Comparison of ENCODE assay signal across 25 mouse cellular contexts in genomic region chr14:21452581-21452980, GRCm38 (mm10). TPM values are rescaled to one million over a fixed set of nuclear protein-coding genes. Genes with fewer than 3 reads are reported as not detected.
DNase-seq lines count a peak whose midpoint lies in the region; ATAC-seq lines count a peak whose summit lies in the region.
"Had no signal": no experiment of that assay in that cellular context is flagged by ENCODE, and none has a peak within 500 bp of the region (broad histone marks: within the 10 kb centered on the region; RNA-seq: fewer than 3 reads in every experiment).

No protein-coding gene starts in this region.

- no peak overlapping the region for H3K4me3 ChIP-seq in intestine, embryonic 16.5 days (ENCODE audit: low read length)
- H3K4me3 ChIP-seq: embryonic facial prominence, embryonic 15.5 days; gastrocnemius, adult 2 months; heart, adult 2 months; left cerebral cortex, adult 2 months; megakaryocyte, embryonic 14.5 days; neural tube, embryonic 15.5 days had no signal

- WGBS in intestine, embryonic 16.5 days, result 83% methylated on average over 4 of the region's 4 CpGs

- peak; percentile 13 for DNase-seq in heart, adult 18-20 months
- DNase-seq in heart, adult 8-10 months (ENCODE audit: low spot score), result no peak
- DNase-seq in heart, postnatal 4 days, result peak; percentile 63
- DNase-seq in heart, postnatal 25 days (ENCODE audit: low spot score), result no peak
- DNase-seq in adrenal gland, adult 8-10 months, result peak; percentile 24
- peak; percentile 65 for DNase-seq in ovary, postnatal 36 days (ENCODE audit: low spot score)
- DNase-seq: cerebellum, adult 11-12 months; cerebellum, postnatal 25 days; gastrocnemius, adult 2 months; kidney, adult 9 months; kidney, postnatal 36 days; left cerebral cortex, postnatal 4 days; lung, adult 18-20 months; lung, postnatal 14 days; thymus, postnatal 14 days had no signal

- intact Hi-C loops in heart, postnatal 25 days (cut with DNase I), result no loop called here

- H3K36me3 ChIP-seq in intestine, embryonic 16.5 days (ENCODE audit: control insufficient read depth, insufficient read depth, low read length), result no peaks in the 10 kb centered on the region
- H3K36me3 ChIP-seq: embryonic facial prominence, embryonic 15.5 days; neural tube, embryonic 15.5 days had no signal

- H3K9me3 ChIP-seq in intestine, embryonic 16.5 days (ENCODE audit: control insufficient read depth, low read length), result no peaks in the 10 kb centered on the region
- H3K9me3 ChIP-seq: embryonic facial prominence, embryonic 15.5 days; megakaryocyte, embryonic 14.5 days; neural tube, embryonic 15.5 days had no signal

- no peaks in the 10 kb centered on the region for H3K27me3 ChIP-seq in intestine, embryonic 16.5 days (replicated peaks; ENCODE audit: control insufficient read depth, insufficient read depth, low read length)
- H3K27me3 ChIP-seq: embryonic facial prominence, embryonic 15.5 days; neural tube, embryonic 15.5 days had no signal

- H3K27ac ChIP-seq in intestine, embryonic 16.5 days (ENCODE audit: low read length), result no peak overlapping the region
- H3K27ac ChIP-seq: embryonic facial prominence, embryonic 15.5 days; gastrocnemius, adult 2 months; heart, adult 2 months; hindbrain, embryonic 14.5 days; left cerebral cortex, adult 2 months; neural tube, embryonic 15.5 days; stomach, postnatal 0 days had no signal

- no peak overlapping the region for H3K4me2 ChIP-seq in intestine, embryonic 16.5 days (ENCODE audit: low read depth, low read length)
- H3K4me2 ChIP-seq: embryonic facial prominence, embryonic 15.5 days; hindbrain, embryonic 14.5 days; neural tube, embryonic 15.5 days had no signal

- 0 out of 2 replicates have a peak, but pooled peaks cover 4% of the 10 kb centered on the region for H3K4me1 ChIP-seq in intestine, embryonic 16.5 days (ENCODE audit: control insufficient read depth, insufficient read depth, low read length)
- H3K4me1 ChIP-seq: neural tube, embryonic 15.5 days had no signal

- H3K9ac ChIP-seq in intestine, embryonic 16.5 days (ENCODE audit: low read depth, low read length), result no peak overlapping the region
- H3K9ac ChIP-seq: embryonic facial prominence, embryonic 15.5 days; hindbrain, embryonic 14.5 days; neural tube, embryonic 15.5 days had no signal

- ATAC-seq in intestine, embryonic 16.5 days, result no peak
- ATAC-seq: CD4-positive, CD25-positive, alpha-beta regulatory T cell, adult 4 months; midbrain, embryonic 16.5 days had no signal

RNA-seq across cellular contexts. Expression of gene Kat6b, which starts 28.7 kb away (rescaled TPM):
- total RNA-seq in heart, adult 18-20 months (2021), result 10 to 100 TPM; 18.8 to 27.6 TPM
- total RNA-seq in heart, adult 8-10 months (2022), result 10 to 100 TPM; 26.7 to 30.3 (median 28.2) TPM
- total RNA-seq in heart, postnatal 4 days (2021), result 10 to 100 TPM; 38.7 to 39.5 TPM
- total RNA-seq in heart, postnatal 25 days (2021), result 10 to 100 TPM; 28.1 to 32.6 TPM
- 10 to 100 TPM; 45.4 to 64.1 (median 52.1) TPM for total RNA-seq in adrenal gland, adult 8-10 months (2022)
- polyA plus RNA-seq in intestine, embryonic 16.5 days (2015; fragmentation: Nextera tagmentation; extraction: Ambion mirVana), result 7.1 and 8.0 TPM in 2 replicates

Comparison
In these comparisons a context has a peak if more than half of its experiments do, and no peak if none do; other contexts are left out.
1. DNase-seq: peak in heart, adult 18-20 months (2 of 2), heart, postnatal 4 days (single experiment), adrenal gland, adult 8-10 months (single experiment) and ovary, postnatal 36 days (single experiment); none in heart, adult 8-10 months (single experiment) and heart, postnatal 25 days (single experiment).